Mouse (Mus musculus) heart, postnatal 25 days (tissue): ENCODE data around the gene Syngr1. TPM values are rescaled to one million over a fixed set of nuclear protein-coding genes. Genes with fewer than 3 reads are reported as not detected.
A peak's percentile ranks its signal among the peaks of the same experiment; 100 is the strongest.

Source experiments
- DNase-seq: peaks from one replicate; pipeline ENCODE4 v3.0.0; 2022; ENCODE audit warnings: low spot score
- intact Hi-C: fragments of 180-260 bp; cut with DNase I; formaldehyde crosslinking; loops from one replicate; pipeline ENCODE4 v1.15.1; 2025
- total RNA-seq, 2 experiments: library from RNA; stranded (reverse); gene quantifications; 2 replicates each; pipeline ENCODE4 v1.2.3; 2021

Gene Syngr1
- total RNA-seq = 10 to 100 TPM; 77.5 to 92.2 TPM

GRCm38 (mm10) chr15:80091121-80091955 lies at the start of gene Syngr1, which contains the start of gene Rpl3:
Gene Syngr1 (plus strand): TSS chr15:80091334.
Gene Rpl3 (minus strand): TSS chr15:80091868.
- peak; percentile 31 for DNase-seq

GRCm38 (mm10) chr15:80042152-80042551 lies 49.0 kb upstream of the Syngr1 start:
- intact Hi-C loops = no loop called here

More at GRCm38 (mm10) chr15:80091121-80091955, at the start of gene Syngr1, which contains the start of gene Rpl3:
- intact Hi-C loops = loop anchor here (5.0 kb wide), 1 partner anchor 131 kb away; no protein-coding TSS in a partner anchor

GRCm38 (mm10) chr15:80044249-80044648 lies 46.9 kb upstream of the Syngr1 start:
- intact Hi-C loops = no loop called here
- DNase-seq = no peak

More at GRCm38 (mm10) chr15:80042152-80042551, 49.0 kb upstream of the Syngr1 start:
- DNase-seq = no peak

GRCm38 (mm10) chr15:80045749-80046148 lies 45.4 kb upstream of the Syngr1 start:
- intact Hi-C loops = no loop called here
- no peak for DNase-seq

- DNase-seq = no peak
- intact Hi-C loops = no loop called here
Measured at GRCm38 (mm10) chr15:80047242-80047641, 43.9 kb upstream of the Syngr1 start.

- intact Hi-C loops = no loop called here
- no peak for DNase-seq
Measured at GRCm38 (mm10) chr15:80047973-80048372, 43.2 kb upstream of the Syngr1 start.

GRCm38 (mm10) chr15:80050093-80050492 lies 41.0 kb upstream of the Syngr1 start:
- DNase-seq = peak; percentile 76
- intact Hi-C loops = loop anchor here (1.0 to 2.0 kb wide), 3 partner anchors 35 to 97 kb away; partner anchors contain the start of gene Pdgfb

GRCm38 (mm10) chr15:80051092-80051761 lies 39.9 kb upstream of the Syngr1 start:
- DNase-seq = peak; percentile 36
- intact Hi-C loops = loop anchor here (2.0 kb wide), 2 partner anchors 36 to 46 kb away; partner anchors contain the start of gene Pdgfb

- DNase-seq = no peak
- intact Hi-C loops = loop anchor here (2.0 kb wide), 2 partner anchors 37 to 47 kb away; partner anchors contain the start of gene Pdgfb
Measured at GRCm38 (mm10) chr15:80051782-80052181, 39.4 kb upstream of the Syngr1 start.

GRCm38 (mm10) chr15:80053381-80054033 lies 37.6 kb upstream of the Syngr1 start:
- DNase-seq = no peak
- intact Hi-C loops = no loop called here

GRCm38 (mm10) chr15:80054034-80054710 lies 37.0 kb upstream of the Syngr1 start:
- peak; percentile 72 for DNase-seq
- intact Hi-C loops = no loop called here

GRCm38 (mm10) chr15:80058151-80058550 lies 33.0 kb upstream of the Syngr1 start:
- intact Hi-C loops = no loop called here
- DNase-seq = no peak

GRCm38 (mm10) chr15:80059606-80060005 lies 31.5 kb upstream of the Syngr1 start:
- no peak for DNase-seq
- intact Hi-C loops = no loop called here

GRCm38 (mm10) chr15:80060356-80061070 lies 30.6 kb upstream of the Syngr1 start:
- DNase-seq = no peak
- intact Hi-C loops = no loop called here

- DNase-seq = no peak
- intact Hi-C loops = no loop called here
Measured at GRCm38 (mm10) chr15:80061071-80061550, 30.0 kb upstream of the Syngr1 start.

GRCm38 (mm10) chr15:80062339-80062738 lies 28.8 kb upstream of the Syngr1 start:
- intact Hi-C loops = no loop called here
- DNase-seq = no peak

- intact Hi-C loops = no loop called here
- no peak for DNase-seq
Measured at GRCm38 (mm10) chr15:80062821-80063220, 28.3 kb upstream of the Syngr1 start.

- intact Hi-C loops = no loop called here
- DNase-seq = no peak
Measured at GRCm38 (mm10) chr15:80064965-80065364, 26.2 kb upstream of the Syngr1 start.

GRCm38 (mm10) chr15:80065414-80065813 lies 25.7 kb upstream of the Syngr1 start:
- no peak for DNase-seq
- intact Hi-C loops = no loop called here
